Mouse (Mus musculus): ENCODE data around the gene Pid1.

DNA sequence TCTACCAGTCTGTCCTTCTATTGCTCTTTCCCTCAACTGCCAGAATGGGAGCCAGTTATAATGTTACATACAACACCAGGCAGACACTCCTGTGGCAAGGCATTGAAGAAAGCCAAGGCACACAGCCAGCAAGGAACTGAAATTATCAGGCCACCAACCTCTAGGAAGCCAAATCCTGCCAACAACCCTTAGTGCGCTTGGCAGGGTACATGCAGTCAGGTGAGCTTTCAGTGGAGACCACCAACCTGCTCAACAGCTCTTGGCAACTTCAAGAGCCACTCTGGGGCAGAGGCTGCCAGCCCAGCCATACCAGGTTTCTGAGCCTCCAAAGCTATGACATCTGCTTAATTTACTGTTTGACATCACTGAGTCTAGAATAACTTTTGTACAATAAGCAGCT lies 232.2 kb downstream of the Pid1 start:
- TF ChIP-seq CTCF (IDR thresholded peaks at IDR 0.05; ENCODE audit: low read depth), result no peak
- no peak for TF ChIP-seq EP300 (IDR thresholded peaks at IDR 0.05; ENCODE audit: low read depth)
